Mouse (Mus musculus): ENCODE results near the gene Pakap. TPM values are rescaled to one million over a fixed set of nuclear protein-coding genes. Genes with fewer than 3 reads are reported as not detected.

The Pakap gene
- polyA plus RNA-seq, 1 experiment from 2014 or later: 30.1 TPM

- Histone ChIP-seq H3K4me3 (ENCODE audit: low read depth, low read length) (no peak overlapping the region), H3K27ac (ENCODE audit: low read length) (no peak overlapping the region), H3K4me2 (replicated peaks; ENCODE audit: low read depth, low read length) (no peak overlapping the region), H3K4me1 (ENCODE audit: control insufficient read depth, insufficient read depth, low read length) (no peaks in the 10 kb centered on the region), H3K27me3 (ENCODE audit: control insufficient read depth, insufficient read depth, low read length) (no peaks in the 10 kb centered on the region), H3K36me3 (ENCODE audit: control insufficient read depth, insufficient read depth, low read length) (no peaks in the 10 kb centered on the region), H3K9me3 (ENCODE audit: control insufficient read depth, low read depth, low read length) (no peaks in the 10 kb centered on the region), H3K9ac (replicated peaks; ENCODE audit: low read depth, low read length) (no peak overlapping the region)
- 74% methylated on average over 7 of the region's 7 CpGs for WGBS
- no peak for ATAC-seq (ENCODE audit: insufficient number of reproducible peaks, insufficient read depth, low FRiP score, low read depth)
These were observed 54.8 kb downstream of the Pakap start for GRCm38 (mm10) chr4:57622816-57623215.

GRCm38 (mm10) chr4:57624819-57625218, 56.8 kb downstream of the Pakap start:
- no peak for ATAC-seq (ENCODE audit: insufficient number of reproducible peaks, insufficient read depth, low FRiP score, low read depth)
- Histone ChIP-seq H3K9me3 (ENCODE audit: control insufficient read depth, low read depth, low read length) (no peaks in the 10 kb centered on the region), H3K9ac (replicated peaks; ENCODE audit: low read depth, low read length) (no peak overlapping the region), H3K4me2 (replicated peaks; ENCODE audit: low read depth, low read length) (no peak overlapping the region), H3K4me3 (ENCODE audit: low read depth, low read length) (no peak overlapping the region), H3K27me3 (ENCODE audit: control insufficient read depth, insufficient read depth, low read length) (no peaks in the 10 kb centered on the region), H3K27ac (ENCODE audit: low read length) (no peak overlapping the region), H3K4me1 (ENCODE audit: control insufficient read depth, insufficient read depth, low read length) (no peaks in the 10 kb centered on the region), H3K36me3 (ENCODE audit: control insufficient read depth, insufficient read depth, low read length) (no peaks in the 10 kb centered on the region)
- WGBS: 84% methylated on average over 2 of the region's 2 CpGs

- no peaks in the 10 kb centered on the region for H3K36me3 ChIP-seq (ENCODE audit: control insufficient read depth, insufficient read depth, low read length)
- no peaks in the 10 kb centered on the region for H3K27me3 ChIP-seq (ENCODE audit: control insufficient read depth, insufficient read depth, low read length)
- WGBS: 77% methylated on average over 1 of the region's 1 CpGs
- no peaks in the 10 kb centered on the region for H3K4me1 ChIP-seq (ENCODE audit: control insufficient read depth, insufficient read depth, low read length)
- ATAC-seq (ENCODE audit: insufficient number of reproducible peaks, insufficient read depth, low FRiP score, low read depth): no peak
- H3K4me3 ChIP-seq (ENCODE audit: low read depth, low read length): no peak overlapping the region
- H3K9me3 ChIP-seq (ENCODE audit: control insufficient read depth, low read depth, low read length): no peaks in the 10 kb centered on the region
- no peak overlapping the region for H3K27ac ChIP-seq (ENCODE audit: low read length)
- H3K9ac ChIP-seq (replicated peaks; ENCODE audit: low read depth, low read length): no peak overlapping the region
- H3K4me2 ChIP-seq (replicated peaks; ENCODE audit: low read depth, low read length): no peak overlapping the region
These were observed 57.3 kb downstream of the Pakap start for GRCm38 (mm10) chr4:57625306-57625705.

- H3K36me3 ChIP-seq (ENCODE audit: control insufficient read depth, insufficient read depth, low read length): no peaks in the 10 kb centered on the region
- no peak overlapping the region for H3K27ac ChIP-seq (ENCODE audit: low read length)
- no peak overlapping the region for H3K9ac ChIP-seq (replicated peaks; ENCODE audit: low read depth, low read length)
- ATAC-seq (ENCODE audit: insufficient number of reproducible peaks, insufficient read depth, low FRiP score, low read depth): no peak
- no peaks in the 10 kb centered on the region for H3K27me3 ChIP-seq (ENCODE audit: control insufficient read depth, insufficient read depth, low read length)
- H3K4me3 ChIP-seq (ENCODE audit: low read depth, low read length): no peak overlapping the region
- WGBS: 86% methylated on average over 1 of the region's 1 CpGs
- H3K9me3 ChIP-seq (ENCODE audit: control insufficient read depth, low read depth, low read length): no peaks in the 10 kb centered on the region
- H3K4me1 ChIP-seq (ENCODE audit: control insufficient read depth, insufficient read depth, low read length): no peaks in the 10 kb centered on the region
- no peak overlapping the region for H3K4me2 ChIP-seq (replicated peaks; ENCODE audit: low read depth, low read length)
These were observed 57.8 kb downstream of the Pakap start for GRCm38 (mm10) chr4:57625756-57626155.

- WGBS: 90% methylated on average over 5 of the region's 5 CpGs
- H3K9ac ChIP-seq (replicated peaks; ENCODE audit: low read depth, low read length): no peak overlapping the region
These were observed 58.9 kb downstream of the Pakap start for GRCm38 (mm10) chr4:57626921-57627320.

GRCm38 (mm10) chr4:57632386-57632785, 64.4 kb downstream of the Pakap start:
- no peak for ATAC-seq (ENCODE audit: insufficient number of reproducible peaks, insufficient read depth, low FRiP score, low read depth)
- H3K9ac ChIP-seq (replicated peaks; ENCODE audit: low read depth, low read length): no peak overlapping the region
- no peak overlapping the region for H3K4me2 ChIP-seq (replicated peaks; ENCODE audit: low read depth, low read length)
- no peak overlapping the region for H3K27ac ChIP-seq (ENCODE audit: low read length)
- no peaks in the 10 kb centered on the region for H3K4me1 ChIP-seq (ENCODE audit: control insufficient read depth, insufficient read depth, low read length)
- no peaks in the 10 kb centered on the region for H3K36me3 ChIP-seq (ENCODE audit: control insufficient read depth, insufficient read depth, low read length)
- no peak overlapping the region for H3K4me3 ChIP-seq (ENCODE audit: low read depth, low read length)
- 88% methylated on average over 5 of the region's 5 CpGs for WGBS
- H3K9me3 ChIP-seq (ENCODE audit: control insufficient read depth, low read depth, low read length): no peaks in the 10 kb centered on the region
- H3K27me3 ChIP-seq (ENCODE audit: control insufficient read depth, insufficient read depth, low read length): no peaks in the 10 kb centered on the region

More at GRCm38 (mm10) chr4:57626921-57627320, 58.9 kb downstream of the Pakap start:
- no peak for ATAC-seq (ENCODE audit: insufficient number of reproducible peaks, insufficient read depth, low FRiP score, low read depth)
- no peak overlapping the region for H3K27ac ChIP-seq (ENCODE audit: low read length)
- H3K36me3 ChIP-seq (ENCODE audit: control insufficient read depth, insufficient read depth, low read length): no peaks in the 10 kb centered on the region
- no peak overlapping the region for H3K4me3 ChIP-seq (ENCODE audit: low read depth, low read length)
- H3K4me2 ChIP-seq (replicated peaks; ENCODE audit: low read depth, low read length): no peak overlapping the region
- no peaks in the 10 kb centered on the region for H3K27me3 ChIP-seq (ENCODE audit: control insufficient read depth, insufficient read depth, low read length)
- no peaks in the 10 kb centered on the region for H3K4me1 ChIP-seq (ENCODE audit: control insufficient read depth, insufficient read depth, low read length)
- no peaks in the 10 kb centered on the region for H3K9me3 ChIP-seq (ENCODE audit: control insufficient read depth, low read depth, low read length)

- H3K9ac ChIP-seq (replicated peaks; ENCODE audit: low read depth, low read length): no peak overlapping the region
- H3K4me1 ChIP-seq (ENCODE audit: control insufficient read depth, insufficient read depth, low read length): 0 out of 2 replicates have a peak, but pooled peaks cover 2% of the 10 kb centered on the region
- H3K4me2 ChIP-seq (replicated peaks; ENCODE audit: low read depth, low read length): no peak overlapping the region
- no peak overlapping the region for H3K27ac ChIP-seq (ENCODE audit: low read length)
- no peak overlapping the region for H3K4me3 ChIP-seq (ENCODE audit: low read depth, low read length)
- no peak for ATAC-seq (ENCODE audit: insufficient number of reproducible peaks, insufficient read depth, low FRiP score, low read depth)
- H3K36me3 ChIP-seq (ENCODE audit: control insufficient read depth, insufficient read depth, low read length): no peaks in the 10 kb centered on the region
- 93% methylated on average over 7 of the region's 7 CpGs for WGBS
- H3K27me3 ChIP-seq (ENCODE audit: control insufficient read depth, insufficient read depth, low read length): no peaks in the 10 kb centered on the region
- no peaks in the 10 kb centered on the region for H3K9me3 ChIP-seq (ENCODE audit: control insufficient read depth, low read depth, low read length)
These were observed 65.1 kb downstream of the Pakap start for GRCm38 (mm10) chr4:57633052-57633451.

- H3K4me1 ChIP-seq (ENCODE audit: control insufficient read depth, insufficient read depth, low read length): 0 out of 2 replicates have a peak, but pooled peaks cover 2% of the 10 kb centered on the region
These were observed 67.0 kb downstream of the Pakap start for GRCm38 (mm10) chr4:57634956-57635355.

GRCm38 (mm10) chr4:57636782-57637482, 69.0 kb downstream of the Pakap start:
- no peaks in the 10 kb centered on the region for H3K9me3 ChIP-seq (ENCODE audit: control insufficient read depth, low read depth, low read length)

More at GRCm38 (mm10) chr4:57634956-57635355, 67.0 kb downstream of the Pakap start:
- no peak overlapping the region for H3K4me3 ChIP-seq (ENCODE audit: low read depth, low read length)
- 60% methylated on average over 1 of the region's 1 CpGs for WGBS
- H3K9me3 ChIP-seq (ENCODE audit: control insufficient read depth, low read depth, low read length): no peaks in the 10 kb centered on the region
- H3K4me2 ChIP-seq (replicated peaks; ENCODE audit: low read depth, low read length): no peak overlapping the region
- H3K27ac ChIP-seq (ENCODE audit: low read length): no peak overlapping the region
- no peaks in the 10 kb centered on the region for H3K27me3 ChIP-seq (ENCODE audit: control insufficient read depth, insufficient read depth, low read length)
- no peaks in the 10 kb centered on the region for H3K36me3 ChIP-seq (ENCODE audit: control insufficient read depth, insufficient read depth, low read length)
- no peak overlapping the region for H3K9ac ChIP-seq (replicated peaks; ENCODE audit: low read depth, low read length)
- no peak for ATAC-seq (ENCODE audit: insufficient number of reproducible peaks, insufficient read depth, low FRiP score, low read depth)

More at GRCm38 (mm10) chr4:57636782-57637482, 69.0 kb downstream of the Pakap start:
- H3K4me2 ChIP-seq (replicated peaks; ENCODE audit: low read depth, low read length): no peak overlapping the region
- H3K27me3 ChIP-seq (ENCODE audit: control insufficient read depth, insufficient read depth, low read length): no peaks in the 10 kb centered on the region
- 50% methylated on average over 9 of the region's 9 CpGs for WGBS
- 0 out of 2 replicates have a peak, but pooled peaks cover 2% of the 10 kb centered on the region for H3K4me1 ChIP-seq (ENCODE audit: control insufficient read depth, insufficient read depth, low read length)
- H3K27ac ChIP-seq (ENCODE audit: low read length): no peak overlapping the region
- no peak for ATAC-seq (ENCODE audit: insufficient number of reproducible peaks, insufficient read depth, low FRiP score, low read depth)
- H3K4me3 ChIP-seq (ENCODE audit: low read depth, low read length): no peak overlapping the region
- no peak overlapping the region for H3K9ac ChIP-seq (replicated peaks; ENCODE audit: low read depth, low read length)
- H3K36me3 ChIP-seq (ENCODE audit: control insufficient read depth, insufficient read depth, low read length): no peaks in the 10 kb centered on the region
